Mouse (Mus musculus): ENCODE data around the gene Sphkap.

Sphkap gene

DNA sequence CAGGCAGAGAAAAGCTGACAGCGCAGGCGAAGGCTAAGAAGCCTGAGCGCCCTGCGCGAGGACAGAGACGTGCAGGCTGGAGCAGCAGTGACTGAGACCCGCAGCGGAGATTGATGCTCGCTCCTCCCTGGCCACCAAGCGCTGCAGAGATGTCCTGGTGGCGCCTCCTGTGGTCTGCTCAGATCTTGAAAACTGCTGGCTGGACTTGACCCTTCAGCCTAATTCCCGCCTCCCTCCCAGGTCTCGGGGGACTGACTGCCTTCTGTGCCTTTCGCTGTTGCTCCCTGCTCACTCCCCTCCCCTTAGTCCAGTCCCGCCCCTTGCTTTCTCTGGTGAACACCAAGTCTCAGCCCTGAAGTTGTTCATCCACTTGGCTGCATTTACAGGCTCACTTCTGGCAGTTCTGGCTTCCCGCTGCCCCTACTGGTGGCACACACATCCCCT lies at the start of gene Sphkap:
TSS of gene Sphkap (minus strand) at position 180 of the 444 bp plus-strand sequence.
- peak; percentile 95 for DNase-seq (ENCODE audit: low read depth, low spot score)

DNA sequence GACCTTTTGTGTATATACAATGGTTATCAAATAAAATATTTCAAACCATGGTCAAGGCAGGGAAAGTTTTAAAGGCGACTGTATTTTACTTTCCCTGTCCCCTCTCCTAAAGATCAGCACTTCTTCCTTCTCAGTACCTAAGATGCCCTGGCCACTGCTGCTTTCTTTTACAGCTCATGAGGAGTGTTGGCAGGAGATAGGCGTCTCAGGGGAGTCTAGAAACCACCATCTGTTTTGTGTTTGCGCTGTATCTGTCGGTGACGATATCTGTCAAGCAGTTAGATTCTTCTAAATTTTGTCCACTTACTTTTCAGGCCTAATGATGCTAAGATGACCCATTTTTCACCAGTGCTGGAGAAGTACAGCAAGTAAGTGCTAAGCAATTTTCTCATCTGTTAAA lies 43.3 kb upstream of the Sphkap start:
- DNase-seq (ENCODE audit: low read depth, low spot score), result peak; percentile 92

DNA sequence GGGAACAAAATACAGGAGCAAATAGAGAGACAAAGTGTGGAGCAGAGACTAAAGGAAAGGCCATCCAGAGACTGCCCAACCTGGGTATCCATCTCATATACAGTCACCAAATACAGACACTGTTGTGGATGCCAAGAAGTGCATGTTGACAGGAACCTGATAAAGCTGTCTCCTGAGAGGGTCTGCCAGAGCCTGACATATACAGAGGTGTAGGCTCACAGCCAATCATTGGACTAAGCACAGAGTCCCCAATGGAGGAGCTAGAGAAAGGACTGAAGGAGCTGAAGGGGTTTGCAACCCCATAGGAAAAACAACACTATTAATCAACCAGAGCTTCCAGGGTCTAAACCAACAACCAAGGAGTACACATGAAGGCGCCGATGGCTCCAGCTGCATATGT lies 32.4 kb upstream of the Sphkap start:
- DNase-seq (ENCODE audit: low read depth, low spot score), result no peak

DNA sequence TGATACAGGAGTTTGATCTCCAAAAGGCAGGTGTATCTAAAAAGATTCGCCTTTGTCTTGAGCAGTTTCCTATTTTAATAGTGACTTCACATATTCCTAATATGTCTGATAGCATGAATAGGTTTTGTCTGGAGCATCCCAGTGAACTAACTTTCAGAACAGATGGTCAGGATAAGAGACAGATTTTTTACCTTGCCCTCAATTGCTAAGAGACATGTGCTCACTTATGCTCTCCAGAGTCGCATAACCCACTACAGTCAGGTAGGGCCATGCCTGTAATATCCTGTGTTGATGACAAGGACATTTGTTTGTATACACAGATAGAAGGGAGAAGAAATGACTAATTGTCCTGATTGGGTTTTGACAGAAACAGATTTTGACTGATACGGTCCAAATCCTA lies 25.9 kb upstream of the Sphkap start:
- peak; percentile 77 for DNase-seq (ENCODE audit: low read depth, low spot score)

GRCm38 (mm10) chr1:83429866-83430265 lies 21.9 kb upstream of the Sphkap start:
- peak; percentile 90 for DNase-seq (ENCODE audit: low read depth, low spot score)

GRCm38 (mm10) chr1:83407616-83408015 lies 384 bp downstream of the Sphkap start:
- DNase-seq (ENCODE audit: low read depth, low spot score), result no peak

- DNase-seq (ENCODE audit: low read depth, low spot score), result peak; percentile 91
These were observed 984 bp downstream of the Sphkap start for GRCm38 (mm10) chr1:83406882-83407549.

DNA sequence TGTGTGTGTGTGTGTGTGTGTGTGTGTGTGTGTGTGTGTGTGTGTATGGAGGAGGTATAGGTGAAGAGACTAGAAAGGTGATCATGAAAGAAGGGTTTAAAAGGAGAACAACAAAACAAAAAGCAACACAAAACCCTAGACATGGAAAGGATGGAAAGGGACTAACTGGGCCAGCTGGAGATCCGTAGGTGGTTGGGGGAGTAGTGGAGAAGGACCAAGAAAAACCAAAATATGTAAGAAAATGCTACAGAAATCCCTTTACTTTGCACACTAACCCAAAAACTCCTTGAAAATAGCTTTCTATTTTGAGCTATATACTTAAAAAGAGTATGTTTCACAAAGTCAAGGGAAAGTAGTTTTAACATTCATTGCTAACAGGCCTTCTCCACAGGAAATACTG lies 6.9 kb downstream of the Sphkap start:
- peak; percentile 79 for DNase-seq (ENCODE audit: low read depth, low spot score)

GRCm38 (mm10) chr1:83396284-83396683 lies 11.7 kb downstream of the Sphkap start:
- peak; percentile 72 for DNase-seq (ENCODE audit: low read depth, low spot score)

DNA sequence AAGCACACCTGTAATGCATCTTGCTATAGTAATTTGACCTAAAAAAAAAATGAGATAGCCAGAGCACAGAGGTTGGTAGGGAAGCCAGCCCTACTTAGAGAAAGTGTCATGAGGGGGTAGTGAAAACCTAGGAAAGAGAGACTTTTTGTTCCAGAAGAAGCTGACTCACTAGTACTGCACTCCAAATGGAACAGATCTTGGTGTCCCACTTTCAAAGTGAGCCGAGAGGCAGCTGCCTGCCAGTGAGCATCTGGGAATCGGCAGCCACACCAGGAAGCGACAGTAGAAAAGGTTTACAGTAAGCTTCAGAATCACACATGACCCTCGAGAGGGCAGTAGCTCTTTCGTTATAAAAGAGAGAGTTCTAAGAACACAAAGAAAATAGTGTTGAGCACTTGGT lies 12.4 kb downstream of the Sphkap start:
- DNase-seq (ENCODE audit: low read depth, low spot score), result peak; percentile 84

GRCm38 (mm10) chr1:83389419-83389818 lies 18.6 kb downstream of the Sphkap start:
- peak; percentile 76 for DNase-seq (ENCODE audit: low read depth, low spot score)

DNA sequence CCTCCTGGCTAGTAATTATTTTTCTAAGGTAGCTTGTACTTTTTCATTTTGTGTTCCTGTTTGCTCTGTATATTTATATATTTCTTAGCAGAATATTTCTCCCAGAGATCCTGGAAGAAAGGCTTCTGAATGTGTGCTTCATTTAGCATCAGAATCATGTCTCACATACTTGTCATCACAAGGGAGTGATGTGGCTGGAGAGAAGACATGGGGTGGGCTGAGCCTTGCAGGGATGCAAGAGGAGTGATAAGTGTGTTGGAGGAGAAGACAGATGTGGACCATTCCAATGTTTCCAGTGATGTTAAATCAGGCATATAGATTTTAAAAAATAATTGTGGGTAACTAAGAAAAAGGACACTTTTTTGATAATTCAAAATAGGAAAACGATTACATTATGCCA lies 30.6 kb downstream of the Sphkap start:
- DNase-seq (ENCODE audit: low read depth, low spot score), result peak; percentile 14

- DNase-seq (ENCODE audit: low read depth, low spot score), result peak; percentile 50
These were observed 41.5 kb downstream of the Sphkap start for GRCm38 (mm10) chr1:83366456-83366855.

- DNase-seq (ENCODE audit: low read depth, low spot score), result peak; percentile 83
These were observed 45.8 kb downstream of the Sphkap start for GRCm38 (mm10) chr1:83362168-83362567.

GRCm38 (mm10) chr1:83346453-83346852 lies 61.5 kb downstream of the Sphkap start:
- no peak for DNase-seq (ENCODE audit: low read depth, low spot score)

DNA sequence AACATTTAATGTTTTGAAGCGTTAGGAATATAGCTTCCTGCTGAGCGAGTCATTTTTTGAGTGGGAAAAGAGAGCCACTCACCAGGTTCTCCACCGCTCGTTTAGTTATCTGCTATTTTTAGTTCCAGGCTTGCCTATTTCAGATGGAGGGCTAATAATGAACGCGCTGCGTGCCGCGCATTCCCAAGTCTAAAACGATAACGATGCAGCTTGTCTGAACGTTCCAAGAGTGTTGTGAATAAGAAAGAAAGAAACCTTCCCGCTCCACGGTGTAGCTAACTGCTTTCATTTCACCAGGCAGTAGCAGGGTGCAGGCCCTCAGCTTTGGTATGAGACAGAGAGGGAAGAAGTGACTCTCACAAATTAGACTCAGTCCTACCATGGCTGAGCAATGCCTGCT lies 62.4 kb downstream of the Sphkap start:
- peak; percentile 76 for DNase-seq (ENCODE audit: low read depth, low spot score)

DNA sequence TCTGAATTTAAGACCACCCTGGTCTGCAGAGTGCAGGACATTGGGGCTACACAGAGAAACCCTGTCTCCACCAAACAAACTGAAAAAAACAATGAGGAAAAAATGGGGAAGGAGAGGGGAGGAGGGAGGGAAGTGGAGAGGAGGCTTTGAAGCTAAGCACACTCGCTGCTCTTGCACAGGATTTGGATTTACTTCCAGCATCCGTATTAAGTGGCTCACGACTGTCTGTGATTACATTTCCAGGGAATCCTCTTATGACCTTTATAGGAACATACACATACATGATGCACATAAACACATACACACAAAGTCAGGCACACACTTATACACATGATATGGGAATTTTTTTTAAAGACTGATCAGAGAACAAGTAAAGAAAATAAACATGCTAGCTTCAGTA lies 62.9 kb downstream of the Sphkap start:
- no peak for DNase-seq (ENCODE audit: low read depth, low spot score)

GRCm38 (mm10) chr1:83342726-83343250 lies 65.2 kb downstream of the Sphkap start:
- DNase-seq (ENCODE audit: low read depth, low spot score), result no peak

GRCm38 (mm10) chr1:83339358-83339757 lies 68.6 kb downstream of the Sphkap start:
- DNase-seq (ENCODE audit: low read depth, low spot score), result peak; percentile 59

GRCm38 (mm10) chr1:83316917-83317316 lies 91.1 kb downstream of the Sphkap start:
- peak; percentile 45 for DNase-seq (ENCODE audit: low read depth, low spot score)

DNA sequence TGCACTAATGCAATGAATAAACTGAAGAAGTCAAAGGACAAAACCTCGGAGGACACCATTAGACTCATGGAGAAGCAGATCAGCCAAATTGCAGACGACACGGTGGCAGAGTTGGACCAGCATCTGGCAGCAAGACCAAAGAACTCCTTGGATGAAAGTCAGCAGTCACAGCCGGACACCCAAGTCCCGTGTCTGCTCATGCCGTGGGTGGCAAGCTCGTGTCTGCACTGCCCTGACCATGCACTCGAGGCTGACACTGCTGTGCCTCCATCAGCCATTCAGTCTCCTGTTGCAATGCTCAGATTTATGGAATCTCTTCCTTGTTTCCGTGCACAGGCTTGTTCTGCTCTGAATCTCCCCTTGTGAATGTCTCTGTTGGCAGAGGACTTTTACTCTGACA lies 92.9 kb downstream of the Sphkap start:
- peak; percentile 53 for DNase-seq (ENCODE audit: low read depth, low spot score)

GRCm38 (mm10) chr1:83311607-83312295 lies 96.2 kb downstream of the Sphkap start:
- DNase-seq (ENCODE audit: low read depth, low spot score), result peak; percentile 77
